Mouse (Mus musculus) heart, adult 9 months (tissue): ENCODE data around the gene 4933427D14Rik.

Source experiments
- DNase-seq, 2 experiments: peaks; one replicate each; pipeline ENCODE4 v3.0.0; 2022; ENCODE audit warnings: low spot score in 2 of 2

4933427D14Rik gene

GRCm38 (mm10) chr11:72140198-72140597 lies 67.1 kb downstream of the 4933427D14Rik start:
- DNase-seq, result no peak

- DNase-seq, result no peak
Measured at GRCm38 (mm10) chr11:72136231-72136982, 70.9 kb downstream of the 4933427D14Rik start.

GRCm38 (mm10) chr11:72135383-72136158 lies 71.7 kb downstream of the 4933427D14Rik start, which contains the start of gene Pitpnm3:
Gene Pitpnm3 (minus strand): TSS chr11:72135778.
- DNase-seq, result peak in 1 of 2 experiments; percentile 18

- DNase-seq, result no peak
Measured at GRCm38 (mm10) chr11:72134536-72135382, 72.5 kb downstream of the 4933427D14Rik start.

GRCm38 (mm10) chr11:72133075-72133474 lies 74.2 kb downstream of the 4933427D14Rik start:
- peak in 1 of 2 experiments; percentile 19 for DNase-seq

GRCm38 (mm10) chr11:72132266-72132665 lies 75.0 kb downstream of the 4933427D14Rik start:
- DNase-seq, result peak; percentile 61 to 71

- DNase-seq, result no peak
Measured at GRCm38 (mm10) chr11:72131697-72132096, 75.6 kb downstream of the 4933427D14Rik start.

GRCm38 (mm10) chr11:72130905-72131304 lies 76.4 kb downstream of the 4933427D14Rik start:
- DNase-seq, result no peak

GRCm38 (mm10) chr11:72130472-72130871 lies 76.8 kb downstream of the 4933427D14Rik start:
- DNase-seq, result no peak

GRCm38 (mm10) chr11:72130021-72130420 lies 77.2 kb downstream of the 4933427D14Rik start:
- peak; percentile 74 to 80 for DNase-seq

- DNase-seq, result no peak
Measured at GRCm38 (mm10) chr11:72129032-72129894, 78.0 kb downstream of the 4933427D14Rik start.

GRCm38 (mm10) chr11:72127450-72128189 lies 79.6 kb downstream of the 4933427D14Rik start:
- no peak for DNase-seq

- no peak for DNase-seq
Measured at GRCm38 (mm10) chr11:72125781-72126180, 81.5 kb downstream of the 4933427D14Rik start.

GRCm38 (mm10) chr11:72123531-72123930 lies 83.7 kb downstream of the 4933427D14Rik start:
- no peak for DNase-seq

- no peak for DNase-seq
Measured at GRCm38 (mm10) chr11:72120354-72120753, 86.9 kb downstream of the 4933427D14Rik start.

- DNase-seq, result no peak
Measured at GRCm38 (mm10) chr11:72118630-72119029, 88.6 kb downstream of the 4933427D14Rik start.

- DNase-seq, result no peak
Measured at GRCm38 (mm10) chr11:72113296-72113695, 94.0 kb downstream of the 4933427D14Rik start.

- no peak for DNase-seq
Measured at GRCm38 (mm10) chr11:72110726-72111125, 96.5 kb downstream of the 4933427D14Rik start.

GRCm38 (mm10) chr11:72104223-72104622 lies 103.0 kb downstream of the 4933427D14Rik start:
- DNase-seq, result no peak
